Mouse (Mus musculus): ENCODE measurements at regions not wholly inside any gene's neighbourhood (a gene's known extent, or its start where the extent isn't known, plus 50 kb on each side); places are given as distances from the start of the nearest gene placed in this dataset.

DNA sequence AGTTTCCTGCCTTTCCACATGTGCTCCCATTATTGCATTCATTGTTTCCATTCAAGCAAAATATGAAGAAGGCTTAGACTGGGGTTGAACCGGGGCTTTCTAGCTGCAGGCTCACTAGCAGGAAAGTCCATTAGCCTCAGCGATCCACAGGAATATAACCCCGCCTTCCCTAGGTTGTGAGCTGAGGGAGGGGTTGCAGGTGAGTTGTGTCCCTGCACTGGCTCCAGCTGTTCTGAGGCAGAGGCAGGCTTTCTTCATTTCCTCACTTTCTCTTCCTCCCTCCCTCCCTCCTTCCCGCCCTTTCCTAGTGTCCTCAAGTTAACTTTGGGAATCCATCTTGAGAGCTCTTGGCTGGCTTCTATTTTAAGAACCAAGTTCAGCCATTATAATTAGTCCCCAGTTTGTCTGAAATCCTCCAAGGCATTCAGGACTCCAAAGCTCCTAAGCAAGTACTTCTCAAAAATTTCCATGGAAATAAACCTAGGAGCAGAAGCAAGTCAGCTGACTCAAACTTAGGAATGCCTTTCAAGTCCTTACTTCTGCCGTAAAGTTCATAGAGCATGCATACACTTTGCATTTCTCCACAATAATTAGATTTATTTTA lies 242.2 kb upstream of the Atp5g3 start:
- no peak for DNase-seq (ENCODE audit: low spot score)
- H3K4me1 ChIP-seq: peaks cover 10% of the 10 kb centered on the region
- no peaks in the 10 kb centered on the region for H3K9me3 ChIP-seq
- no peaks in the 10 kb centered on the region for H3K36me3 ChIP-seq (replicated peaks)
- H3K27ac ChIP-seq (replicated peaks): peak overlapping the region; percentile 27; the same call in 1 of the 2 replicates
- 47% methylated on average over 5 of the region's 5 CpGs for WGBS
- H3K27me3 ChIP-seq (replicated peaks; ENCODE audit: low read depth, poor library complexity, severe bottlenecking): 0 out of 2 replicates have a peak, but pooled peaks cover 3% of the 10 kb centered on the region
- H3K4me3 ChIP-seq: 0 out of 2 replicates have a peak overlapping the region, but pooled peaks have one; percentile 9

DNA sequence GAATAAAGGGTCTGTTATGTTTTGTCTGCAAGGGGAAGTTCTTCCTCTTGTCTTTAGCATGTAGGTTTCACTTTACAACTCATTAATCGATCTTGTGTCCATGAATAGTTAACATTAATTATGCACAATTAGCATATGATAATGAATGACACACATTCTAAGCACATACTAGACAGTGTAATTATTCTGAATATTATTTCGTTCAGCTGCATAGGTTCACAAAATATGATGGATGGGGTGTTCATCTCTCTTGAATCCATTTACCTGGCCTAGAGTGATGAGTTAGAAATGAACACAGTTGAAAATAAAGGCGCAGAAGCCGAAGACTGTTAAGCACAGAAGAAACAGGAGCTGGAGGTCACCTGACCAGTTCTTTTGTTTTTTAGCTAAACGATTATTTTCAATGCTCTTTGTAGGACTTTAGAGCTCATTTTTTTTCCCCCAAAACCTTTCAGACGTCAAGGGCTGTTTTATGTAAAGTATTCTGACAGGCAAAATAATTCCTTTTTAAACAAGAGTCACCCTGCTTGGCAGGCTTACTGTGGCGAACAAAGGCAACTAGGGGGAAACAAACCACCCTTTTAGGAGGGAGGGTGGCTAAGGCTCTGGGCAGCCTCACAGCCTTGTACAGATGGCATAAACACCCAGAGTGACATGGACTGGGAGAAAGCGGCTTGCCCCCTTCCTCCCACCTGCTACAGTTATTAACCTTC lies 241.6 kb upstream of the Atp5g3 start:
- DNase-seq (ENCODE audit: low spot score): peak; percentile 27
- Histone ChIP-seq H3K27ac (replicated peaks) (peak overlapping the region; percentile 27; the same call in 1 of the 2 replicates), H3K27me3 (replicated peaks; ENCODE audit: low read depth, poor library complexity, severe bottlenecking) (no peaks in the 10 kb centered on the region), H3K4me1 (peaks cover 10% of the 10 kb centered on the region), H3K4me3 (0 out of 2 replicates have a peak overlapping the region, but pooled peaks have one; percentile 9), H3K36me3 (replicated peaks) (no peaks in the 10 kb centered on the region), H3K9me3 (no peaks in the 10 kb centered on the region)
- 48% methylated on average over 8 of the region's 8 CpGs for WGBS

DNA sequence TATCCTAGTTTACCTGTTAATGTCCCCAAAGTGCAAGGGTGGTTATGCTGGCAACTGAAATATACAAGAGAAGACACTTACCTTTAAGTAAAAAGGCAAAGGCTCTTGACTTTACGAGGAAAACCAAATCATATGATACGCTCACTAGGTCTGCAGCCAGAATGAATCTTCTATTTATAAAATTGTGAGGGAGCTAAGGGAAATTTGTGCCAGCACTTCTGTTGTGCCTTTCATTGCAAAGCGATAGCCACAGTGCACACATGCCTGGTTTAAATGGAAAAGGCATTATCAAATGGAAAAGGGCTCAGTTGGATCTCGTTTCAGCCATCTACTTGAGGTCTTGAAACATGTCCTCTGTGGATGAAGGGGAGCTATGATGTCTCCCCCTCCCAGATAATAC lies 236.1 kb upstream of the Atp5g3 start:
- no peak overlapping the region for H3K27ac ChIP-seq (replicated peaks)
- WGBS: 85% methylated on average over 4 of the region's 4 CpGs
- no peak for DNase-seq (ENCODE audit: low spot score)
- H3K9me3 ChIP-seq: no peaks in the 10 kb centered on the region
- no peaks in the 10 kb centered on the region for H3K36me3 ChIP-seq (replicated peaks)
- no peaks in the 10 kb centered on the region; the same call in 1 of the 2 replicates for H3K27me3 ChIP-seq (replicated peaks; ENCODE audit: low read depth, poor library complexity, severe bottlenecking)
- 0 out of 2 replicates have a peak, but pooled peaks cover 6% of the 10 kb centered on the region for H3K4me1 ChIP-seq
- H3K4me3 ChIP-seq: no peak overlapping the region

DNA sequence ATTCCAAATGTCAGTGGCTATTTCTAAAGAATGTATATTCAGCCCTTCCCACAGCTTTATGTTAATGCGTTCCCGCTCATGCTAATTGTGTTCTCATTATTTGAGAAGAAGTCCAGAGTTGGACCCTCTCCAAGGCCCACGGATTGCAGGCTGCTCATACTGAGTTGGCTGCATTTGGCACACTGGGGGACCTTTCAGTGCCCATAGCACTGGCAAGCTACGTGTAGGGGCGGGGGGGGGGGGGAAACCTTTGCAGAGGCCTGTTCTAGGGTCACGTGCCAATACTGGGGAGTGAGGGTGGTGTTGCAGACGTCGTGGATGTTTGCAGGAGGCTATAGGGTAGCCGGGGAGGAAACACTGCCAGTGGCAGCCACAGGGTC lies 225.5 kb upstream of the Atp5g3 start:
- no peak for DNase-seq (ENCODE audit: low spot score)
- H3K4me3 ChIP-seq: no peak overlapping the region
- 26% methylated on average over 9 of the region's 9 CpGs for WGBS

DNA sequence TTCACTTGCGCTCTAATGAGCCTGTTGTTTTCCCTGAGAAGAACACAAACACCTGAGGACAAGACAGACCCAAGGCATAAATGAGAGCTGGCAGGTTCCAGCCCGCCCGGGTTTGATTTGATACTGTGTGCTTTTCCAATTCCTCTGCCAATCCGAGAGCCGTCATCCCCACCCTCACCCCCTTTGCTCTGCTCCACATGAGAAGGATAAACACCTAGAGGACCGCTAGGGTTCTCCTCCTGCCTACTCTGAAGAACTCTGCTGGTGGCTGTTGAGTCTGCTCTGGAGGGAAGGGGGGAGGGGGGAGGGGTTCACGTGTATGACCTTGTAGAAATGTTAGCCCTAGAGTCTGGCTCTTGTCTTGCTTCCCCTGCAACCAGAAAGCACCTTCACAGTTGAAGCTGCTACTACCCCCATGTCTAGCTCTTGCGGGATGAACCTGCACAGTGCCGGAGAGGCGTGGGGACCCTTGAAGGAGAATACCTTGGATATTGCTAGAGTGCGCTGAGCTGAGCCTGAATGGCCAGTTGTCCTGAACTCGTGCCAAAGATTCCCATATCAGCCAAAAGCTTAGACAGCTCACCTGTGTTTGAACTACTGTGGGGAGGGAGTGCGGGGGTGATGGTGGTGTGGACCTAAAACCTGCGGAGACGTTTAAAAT lies 225.0 kb upstream of the Atp5g3 start:
- no peak overlapping the region for H3K4me3 ChIP-seq
- H3K9me3 ChIP-seq: no peaks in the 10 kb centered on the region
- WGBS: 48% methylated on average over 15 of the region's 15 CpGs
- no peaks in the 10 kb centered on the region for H3K36me3 ChIP-seq (replicated peaks)
- H3K27me3 ChIP-seq (replicated peaks; ENCODE audit: low read depth, poor library complexity, severe bottlenecking): peaks cover 40% of the 10 kb centered on the region
- H3K4me1 ChIP-seq: peaks cover 12% of the 10 kb centered on the region
- DNase-seq (ENCODE audit: low spot score): no peak
- no peak overlapping the region for H3K27ac ChIP-seq (replicated peaks)

More for the DNA sequence above, 225.5 kb upstream of the Atp5g3 start:
- H3K36me3 ChIP-seq (replicated peaks): no peaks in the 10 kb centered on the region
- H3K27me3 ChIP-seq (replicated peaks; ENCODE audit: low read depth, poor library complexity, severe bottlenecking): peaks cover 35% of the 10 kb centered on the region
- H3K9me3 ChIP-seq: no peaks in the 10 kb centered on the region
- H3K4me1 ChIP-seq: peaks cover 12% of the 10 kb centered on the region
- no peak overlapping the region for H3K27ac ChIP-seq (replicated peaks)

DNA sequence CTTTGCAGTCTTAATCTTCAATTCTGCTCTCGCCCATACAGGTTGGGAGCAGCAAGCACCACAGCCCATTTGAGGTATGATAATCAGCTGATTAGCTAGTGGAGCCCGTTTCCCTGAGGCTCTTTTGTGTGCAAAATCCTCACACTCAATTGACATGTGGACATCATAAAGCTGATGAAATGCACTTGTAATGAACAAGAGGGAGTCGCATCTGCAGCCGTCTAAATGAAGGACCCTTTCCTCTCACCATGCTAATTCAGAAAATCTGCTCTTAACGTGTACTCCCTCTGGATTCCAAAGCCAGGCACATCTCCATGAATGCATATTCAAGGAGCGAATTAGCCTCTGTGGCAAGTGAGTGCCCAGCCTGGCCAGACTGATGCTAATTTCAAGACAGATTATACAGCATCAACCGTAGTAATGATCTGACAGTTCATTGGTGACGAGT lies 219.0 kb upstream of the Atp5g3 start:
- H3K27ac ChIP-seq (replicated peaks): no peak overlapping the region
- H3K27me3 ChIP-seq (replicated peaks; ENCODE audit: low read depth, poor library complexity, severe bottlenecking): peaks cover 43% of the 10 kb centered on the region
- H3K9me3 ChIP-seq: no peaks in the 10 kb centered on the region
- 12% methylated on average over 8 of the region's 8 CpGs for WGBS
- peaks cover 24% of the 10 kb centered on the region for H3K4me1 ChIP-seq
- H3K36me3 ChIP-seq (replicated peaks): no peaks in the 10 kb centered on the region
- DNase-seq (ENCODE audit: low spot score): peak; percentile 15
- peak overlapping the region; percentile 53 for H3K4me3 ChIP-seq

DNA sequence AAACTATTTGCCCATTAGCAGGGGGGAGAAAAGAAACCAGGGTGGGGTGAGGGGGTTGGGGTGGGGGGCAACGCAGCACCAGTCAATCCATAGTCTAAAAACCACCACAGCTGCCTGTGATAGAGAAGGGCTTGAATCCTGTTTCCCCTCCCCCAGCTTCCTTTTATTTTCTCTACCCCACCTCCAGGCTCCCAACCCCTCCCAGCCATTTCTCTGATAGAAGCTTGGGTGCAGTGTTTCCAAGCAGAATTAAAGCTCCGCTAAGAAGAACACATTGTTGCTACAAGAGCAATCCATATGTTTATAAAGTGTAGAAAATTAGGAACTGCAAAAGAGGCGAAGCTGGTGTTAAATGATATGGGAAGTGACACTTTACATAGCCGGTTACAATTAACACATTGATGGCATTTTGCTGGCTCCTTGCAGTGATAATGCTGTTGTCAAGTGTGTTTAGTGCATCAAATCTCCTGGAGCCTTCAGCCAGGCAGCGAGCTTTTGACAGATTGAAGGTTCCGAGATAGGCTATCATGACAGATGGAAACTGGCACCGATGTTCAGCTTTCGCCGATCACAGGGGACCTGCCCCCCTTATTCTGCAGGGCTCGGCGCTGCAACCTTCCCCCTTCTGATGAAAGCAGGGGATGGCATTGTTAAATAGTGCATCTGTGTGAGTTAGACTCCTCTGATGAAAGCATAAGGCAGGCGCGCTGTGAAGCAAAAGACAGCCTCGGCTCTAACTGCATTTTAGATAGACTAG lies 217.8 kb upstream of the Atp5g3 start:
- WGBS: under 1% methylated on average over 14 of the region's 14 CpGs
- no peaks in the 10 kb centered on the region for H3K36me3 ChIP-seq (replicated peaks)
- H3K27ac ChIP-seq (replicated peaks): peak overlapping the region; percentile 48; the same call in 1 of the 2 replicates
- peaks cover 37% of the 10 kb centered on the region for H3K27me3 ChIP-seq (replicated peaks; ENCODE audit: low read depth, poor library complexity, severe bottlenecking)
- peak overlapping the region; percentile 53 for H3K4me3 ChIP-seq
- peak; percentile 28 for DNase-seq (ENCODE audit: low spot score)
- H3K9me3 ChIP-seq: no peaks in the 10 kb centered on the region
- H3K4me1 ChIP-seq: peaks cover 24% of the 10 kb centered on the region

DNA sequence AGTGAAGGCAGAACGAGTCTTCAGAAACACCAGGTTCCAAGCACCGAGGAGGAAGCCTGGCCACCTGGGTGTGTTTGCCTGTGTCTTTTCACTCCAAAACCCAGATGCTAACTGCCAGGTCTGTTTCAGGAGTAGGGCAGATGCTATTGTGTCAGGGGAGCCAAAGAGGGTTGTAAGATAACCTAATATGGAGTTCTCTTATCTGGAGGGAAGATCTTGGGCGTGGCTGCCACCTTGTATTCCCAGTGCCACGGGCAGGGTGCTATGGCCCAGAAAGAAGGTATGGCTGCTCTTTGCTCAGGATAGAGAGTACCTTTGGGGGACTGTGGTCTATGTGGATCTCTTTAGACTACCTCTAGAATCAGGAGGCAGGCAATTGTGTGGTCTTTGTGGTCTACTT lies 216.0 kb upstream of the Atp5g3 start:
- no peaks in the 10 kb centered on the region for H3K9me3 ChIP-seq
- 84% methylated on average over 4 of the region's 4 CpGs for WGBS
- peaks cover 34% of the 10 kb centered on the region for H3K4me1 ChIP-seq
- no peaks in the 10 kb centered on the region for H3K36me3 ChIP-seq (replicated peaks)
- DNase-seq (ENCODE audit: low spot score): no peak
- H3K4me3 ChIP-seq: no peak overlapping the region
- H3K27me3 ChIP-seq (replicated peaks; ENCODE audit: low read depth, poor library complexity, severe bottlenecking): peaks cover 37% of the 10 kb centered on the region
- no peak overlapping the region for H3K27ac ChIP-seq (replicated peaks)

DNA sequence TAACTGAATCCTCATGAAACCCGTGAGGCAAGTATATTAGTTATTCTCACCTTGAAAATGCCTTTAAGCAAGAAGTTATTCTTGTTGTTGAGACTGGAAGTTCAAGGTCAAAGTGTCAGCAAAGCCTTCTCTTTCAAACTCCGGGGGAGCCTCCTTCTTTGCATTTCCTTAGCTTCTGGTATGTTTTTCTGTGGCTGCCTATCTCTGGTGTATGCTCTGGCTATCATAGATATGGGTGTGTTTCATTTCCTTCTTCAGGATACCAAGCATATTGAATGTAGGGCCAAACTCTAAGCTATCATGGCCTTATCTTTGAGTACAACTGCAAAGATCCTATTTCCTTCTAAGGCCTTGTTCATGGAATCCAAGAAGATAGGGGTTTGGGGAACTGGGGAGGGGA lies 213.1 kb upstream of the Atp5g3 start:
- Histone ChIP-seq H3K27ac (replicated peaks) (no peak overlapping the region), H3K4me1 (peaks cover 34% of the 10 kb centered on the region), H3K9me3 (no peaks in the 10 kb centered on the region), H3K36me3 (replicated peaks) (no peaks in the 10 kb centered on the region), H3K4me3 (no peak overlapping the region), H3K27me3 (replicated peaks; ENCODE audit: low read depth, poor library complexity, severe bottlenecking) (peaks cover 14% of the 10 kb centered on the region)
- DNase-seq (ENCODE audit: low spot score): no peak
- 54% methylated on average over 2 of the region's 2 CpGs for WGBS

DNA sequence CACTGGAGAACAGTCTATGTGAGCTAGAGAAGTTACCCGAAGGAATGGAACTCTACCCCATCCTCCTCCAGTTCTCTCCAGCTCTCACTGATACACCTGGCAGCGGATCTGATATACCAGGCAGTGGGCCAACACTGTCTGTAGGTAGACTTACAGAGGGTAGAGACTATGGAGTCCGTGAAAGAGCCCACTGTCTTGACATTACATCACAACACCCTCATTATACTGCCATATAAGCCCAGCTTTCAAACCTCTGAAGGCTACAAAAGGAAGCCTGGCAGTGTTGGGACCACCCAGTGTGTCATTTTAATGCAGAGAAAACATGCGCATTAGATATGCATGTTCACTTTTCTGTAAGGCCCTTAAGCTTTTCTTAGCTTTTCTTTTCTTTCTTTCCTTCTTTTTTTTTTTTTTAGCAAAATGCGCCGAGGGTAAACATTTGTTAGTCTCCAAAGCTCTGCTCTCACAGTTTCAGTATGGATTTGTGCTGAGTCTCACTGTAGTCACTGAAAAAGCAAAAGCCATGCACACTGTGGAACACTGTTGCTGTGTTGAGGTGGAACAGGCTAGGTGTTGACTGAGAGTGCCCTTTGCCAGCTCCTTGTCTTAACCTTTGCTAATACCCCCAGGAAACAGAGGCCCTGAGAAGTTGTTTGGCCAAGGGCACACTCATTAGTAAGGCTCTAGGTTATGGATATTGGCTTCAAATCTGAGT lies 212.4 kb upstream of the Atp5g3 start:
- Histone ChIP-seq H3K4me3 (no peak overlapping the region), H3K9me3 (no peaks in the 10 kb centered on the region), H3K27ac (replicated peaks) (no peak overlapping the region), H3K27me3 (replicated peaks; ENCODE audit: low read depth, poor library complexity, severe bottlenecking) (peaks cover 12% of the 10 kb centered on the region; the same call in 1 of the 2 replicates), H3K36me3 (replicated peaks) (no peaks in the 10 kb centered on the region), H3K4me1 (peaks cover 28% of the 10 kb centered on the region)
- no peak for DNase-seq (ENCODE audit: low spot score)
- WGBS: 39% methylated on average over 6 of the region's 6 CpGs

DNA sequence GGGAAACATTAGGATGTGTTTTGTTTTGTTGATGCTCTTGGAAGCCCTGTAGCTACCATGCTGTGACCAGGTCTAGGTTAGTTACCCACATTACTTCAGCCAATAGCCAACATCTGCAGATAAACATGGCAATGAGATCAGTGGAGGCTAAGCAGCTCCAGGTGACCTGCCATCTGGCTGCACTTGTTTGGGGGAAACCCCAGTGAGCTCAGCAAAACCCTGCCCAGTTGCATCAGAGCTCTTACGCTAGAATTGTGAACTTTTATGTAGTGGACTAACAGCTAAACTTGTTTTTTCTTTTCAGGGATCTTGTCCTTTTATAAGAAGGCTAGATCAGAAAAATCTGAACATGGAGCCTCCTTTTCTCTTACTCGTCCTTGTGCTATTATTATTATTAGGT lies 211.8 kb upstream of the Atp5g3 start:
- 61% methylated on average over 2 of the region's 2 CpGs for WGBS
- DNase-seq (ENCODE audit: low spot score): peak; percentile 13
- Histone ChIP-seq H3K4me1 (peaks cover 25% of the 10 kb centered on the region), H3K36me3 (replicated peaks) (no peaks in the 10 kb centered on the region), H3K4me3 (no peak overlapping the region), H3K27ac (replicated peaks) (no peak overlapping the region), H3K9me3 (no peaks in the 10 kb centered on the region), H3K27me3 (replicated peaks; ENCODE audit: low read depth, poor library complexity, severe bottlenecking) (peaks cover 9% of the 10 kb centered on the region; the same call in 1 of the 2 replicates)

DNA sequence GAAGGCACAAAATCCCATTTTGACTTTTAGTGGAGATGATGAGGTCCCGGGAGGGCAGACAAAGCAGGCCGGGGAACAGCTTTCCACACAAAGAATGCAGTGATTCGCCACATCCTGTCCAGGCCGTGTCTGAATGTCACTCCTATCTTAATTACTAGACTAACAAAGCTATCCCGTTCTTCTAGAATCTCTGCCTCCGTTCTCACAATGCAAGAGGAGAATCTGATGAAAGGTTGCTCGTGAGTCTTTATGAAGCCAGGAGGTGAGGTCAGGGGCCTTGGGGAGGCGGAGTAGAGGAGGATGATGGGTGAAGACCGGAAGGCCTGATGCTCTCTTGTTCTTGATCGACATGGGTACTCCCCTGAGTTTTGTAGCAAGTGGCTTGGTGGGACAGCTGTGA lies 208.9 kb upstream of the Atp5g3 start:
- Histone ChIP-seq H3K36me3 (replicated peaks) (no peaks in the 10 kb centered on the region), H3K27me3 (replicated peaks; ENCODE audit: low read depth, poor library complexity, severe bottlenecking) (no peaks in the 10 kb centered on the region), H3K4me1 (peaks cover 25% of the 10 kb centered on the region), H3K27ac (replicated peaks) (peak overlapping the region; percentile 26; the same call in 1 of the 2 replicates), H3K9me3 (no peaks in the 10 kb centered on the region), H3K4me3 (no peak overlapping the region)
- 43% methylated on average over 10 of the region's 10 CpGs for WGBS
- DNase-seq (ENCODE audit: low spot score): no peak

Data from embryonic facial prominence, embryonic 10.5 days (tissue).